Mouse (Mus musculus) lung, embryonic 16.5 days (tissue): Measurements from ENCODE around the gene Myl12a. TPM values are rescaled to one million over a fixed set of nuclear protein-coding genes. Genes with fewer than 3 reads are reported as not detected.

Experiments
- ATAC-seq: fragments of 200-750 bp; cut with Nextera tagmentation; 2 replicates; pipeline ENCODE4 v1.8.0; 2017; ENCODE audit warnings: low read depth, mild to moderate bottlenecking, moderate library complexity
- H3K27ac ChIP-seq: fragments of 300-500 bp; sonication (generic); 2 replicates; pipeline ENCODE4 v1.5.1; 2014; ENCODE audit warnings: mild to moderate bottlenecking, control low read depth, low read length
- H3K27me3 ChIP-seq: fragments of 300-500 bp; sonication (generic); 2 replicates; pipeline ENCODE4 v1.6.1; 2014; ENCODE audit warnings: low read depth, low read length, mixed read lengths; ENCODE audit not compliant: control insufficient read depth, insufficient read depth
- H3K36me3 ChIP-seq: fragments of 300-500 bp; sonication (generic); 2 replicates; pipeline ENCODE4 v1.6.1; 2014; ENCODE audit warnings: low read length; ENCODE audit not compliant: control insufficient read depth, insufficient read depth
- H3K4me1 ChIP-seq: fragments of 300-500 bp; sonication (generic); replicated peaks from 2 replicates; pipeline ENCODE4 v1.6.1; 2014; ENCODE audit warnings: low read length, mixed read lengths; ENCODE audit not compliant: control insufficient read depth, insufficient read depth
- H3K4me2 ChIP-seq: fragments of 300-500 bp; sonication (generic); 2 replicates; pipeline ENCODE4 v1.6.1; 2014; ENCODE audit warnings: low read depth, low read length, control low read depth
- H3K4me3 ChIP-seq: fragments of 300-500 bp; sonication (generic); 2 replicates; pipeline ENCODE4 v1.5.1; 2014; ENCODE audit warnings: mild to moderate bottlenecking, low read length, control low read depth
- H3K9ac ChIP-seq: fragments of 300-500 bp; sonication (generic); 2 replicates; pipeline ENCODE4 v1.6.1; 2014; ENCODE audit warnings: low read length, control low read depth
- H3K9me3 ChIP-seq: fragments of 300-500 bp; sonication (generic); 2 replicates; pipeline ENCODE4 v1.6.1; 2016; ENCODE audit warnings: low read length; ENCODE audit not compliant: control insufficient read depth
- WGBS: fragments of 180-500 bp; shearing (Covaris S2); extraction: QIAGEN DNeasy Blood & Tissue Kit; methylation state at CpG from one replicate; pipeline ENCODE4 v1.1.7; 2014; 5-methylcytosine and 5-hydroxymethylcytosine counted together
- polyA plus RNA-seq: library from polyadenylated mRNA; unstranded; fragments of >200 nt; fragmentation: Nextera tagmentation; extraction: Ambion mirVana; gene quantifications from 2 replicates; pipeline ENCODE4 v1.2.1, GENCODE M21; 2015

Myl12a gene
- polyA plus RNA-seq, 1 experiment from 2014 or later = 738 TPM

GRCm38 (mm10) chr17:70997836-70998235 is 4.8 kb downstream of the Myl12a start:
- H3K27ac ChIP-seq = no peak overlapping the region
- no peak overlapping the region for H3K9ac ChIP-seq
- no peaks in the 10 kb centered on the region for H3K9me3 ChIP-seq
- 70% methylated on average over 6 of the region's 6 CpGs for WGBS
- H3K36me3 ChIP-seq = peaks cover 19% of the 10 kb centered on the region
- H3K4me2 ChIP-seq = no peak overlapping the region; the same call in 1 of the 2 replicates
- no peak for ATAC-seq
- no peaks in the 10 kb centered on the region for H3K27me3 ChIP-seq
- H3K4me3 ChIP-seq = no peak overlapping the region
- peaks cover 44% of the 10 kb centered on the region for H3K4me1 ChIP-seq

- Histone ChIP-seq H3K27ac (no peak overlapping the region), H3K4me3 (no peak overlapping the region), H3K4me1 (peaks cover 59% of the 10 kb centered on the region), H3K9me3 (no peaks in the 10 kb centered on the region), H3K9ac (no peak overlapping the region), H3K27me3 (no peaks in the 10 kb centered on the region), H3K36me3 (peaks cover 23% of the 10 kb centered on the region), H3K4me2 (no peak overlapping the region)
- WGBS = 83% methylated on average over 6 of the region's 6 CpGs
- no peak for ATAC-seq
Observed at GRCm38 (mm10) chr17:70995551-70995950, 7.1 kb downstream of the Myl12a start.

- peaks cover 23% of the 10 kb centered on the region for H3K36me3 ChIP-seq
- 71% methylated on average over 6 of the region's 6 CpGs for WGBS
- H3K4me2 ChIP-seq = no peak overlapping the region
- ATAC-seq = no peak
- H3K4me3 ChIP-seq = no peak overlapping the region
- no peak overlapping the region for H3K9ac ChIP-seq
- no peaks in the 10 kb centered on the region for H3K27me3 ChIP-seq
- H3K27ac ChIP-seq = no peak overlapping the region
- peaks cover 51% of the 10 kb centered on the region for H3K4me1 ChIP-seq
- no peaks in the 10 kb centered on the region for H3K9me3 ChIP-seq
Observed at GRCm38 (mm10) chr17:70994671-70995070, 8.0 kb downstream of the Myl12a start.

GRCm38 (mm10) chr17:70993385-70993807 is 9.3 kb downstream of the Myl12a start:
- Histone ChIP-seq H3K9me3 (no peaks in the 10 kb centered on the region), H3K36me3 (peaks cover 26% of the 10 kb centered on the region), H3K27ac (peak overlapping the region; percentile 87; the same call in 1 of the 2 replicates), H3K4me2 (no peak overlapping the region), H3K4me1 (peaks cover 52% of the 10 kb centered on the region), H3K27me3 (no peaks in the 10 kb centered on the region), H3K4me3 (no peak overlapping the region), H3K9ac (no peak overlapping the region)
- 11% methylated on average over 3 of the region's 3 CpGs for WGBS
- no peak for ATAC-seq

GRCm38 (mm10) chr17:70992662-70993061 is 10.0 kb downstream of the Myl12a start:
- Histone ChIP-seq H3K36me3 (peaks cover 26% of the 10 kb centered on the region), H3K4me1 (peaks cover 52% of the 10 kb centered on the region), H3K9me3 (no peaks in the 10 kb centered on the region), H3K4me2 (no peak overlapping the region), H3K27ac (peak overlapping the region; percentile 99), H3K4me3 (no peak overlapping the region), H3K9ac (no peak overlapping the region), H3K27me3 (no peaks in the 10 kb centered on the region)
- no peak for ATAC-seq
- WGBS = 57% methylated on average over 9 of the region's 9 CpGs

- peak overlapping the region; percentile 99 for H3K27ac ChIP-seq
- H3K27me3 ChIP-seq = no peaks in the 10 kb centered on the region
- H3K4me1 ChIP-seq = peaks cover 56% of the 10 kb centered on the region
- ATAC-seq = peak; percentile 21; the same call in 1 of the 2 replicates
- 62% methylated on average over 16 of the region's 16 CpGs for WGBS
- peaks cover 26% of the 10 kb centered on the region for H3K36me3 ChIP-seq
- no peaks in the 10 kb centered on the region for H3K9me3 ChIP-seq
- peak overlapping the region; percentile 89 for H3K9ac ChIP-seq
- H3K4me3 ChIP-seq = no peak overlapping the region
- peak overlapping the region; percentile 55 for H3K4me2 ChIP-seq
Observed at GRCm38 (mm10) chr17:70991706-70992625, 10.7 kb downstream of the Myl12a start.

- Histone ChIP-seq H3K4me1 (peaks cover 56% of the 10 kb centered on the region), H3K4me2 (peak overlapping the region; percentile 55), H3K4me3 (peak overlapping the region; percentile 80), H3K9me3 (no peaks in the 10 kb centered on the region), H3K36me3 (peaks cover 18% of the 10 kb centered on the region), H3K27me3 (no peaks in the 10 kb centered on the region), H3K9ac (peak overlapping the region; percentile 89), H3K27ac (peak overlapping the region; percentile 99)
- under 1% methylated on average over 70 of the region's 70 CpGs for WGBS
- ATAC-seq = peak; percentile 89
Observed at GRCm38 (mm10) chr17:70990403-70991303, 12.0 kb downstream of the Myl12a start.

- Histone ChIP-seq H3K36me3 (peaks cover 14% of the 10 kb centered on the region; the same call in 1 of the 2 replicates), H3K9me3 (no peaks in the 10 kb centered on the region), H3K27ac (peak overlapping the region; percentile 99), H3K4me3 (peak overlapping the region; percentile 80), H3K9ac (peak overlapping the region; percentile 89), H3K27me3 (no peaks in the 10 kb centered on the region), H3K4me2 (peak overlapping the region; percentile 55), H3K4me1 (peaks cover 56% of the 10 kb centered on the region)
- ATAC-seq = peak; percentile 29
- 1% methylated on average over 24 of the region's 24 CpGs for WGBS
Observed at GRCm38 (mm10) chr17:70989991-70990390, 12.7 kb downstream of the Myl12a start.

GRCm38 (mm10) chr17:70989430-70989829 is 13.2 kb downstream of the Myl12a start:
- Histone ChIP-seq H3K4me3 (peak overlapping the region; percentile 80), H3K36me3 (peaks cover 9% of the 10 kb centered on the region; the same call in 1 of the 2 replicates), H3K4me1 (peaks cover 51% of the 10 kb centered on the region), H3K27ac (peak overlapping the region; percentile 99), H3K27me3 (no peaks in the 10 kb centered on the region), H3K9me3 (no peaks in the 10 kb centered on the region), H3K9ac (peak overlapping the region; percentile 89), H3K4me2 (peak overlapping the region; percentile 55)
- no peak for ATAC-seq
- WGBS = 23% methylated on average over 8 of the region's 8 CpGs
